Comparison of ENCODE assay signal across 18 mouse cellular contexts in the genomic region with DNA sequence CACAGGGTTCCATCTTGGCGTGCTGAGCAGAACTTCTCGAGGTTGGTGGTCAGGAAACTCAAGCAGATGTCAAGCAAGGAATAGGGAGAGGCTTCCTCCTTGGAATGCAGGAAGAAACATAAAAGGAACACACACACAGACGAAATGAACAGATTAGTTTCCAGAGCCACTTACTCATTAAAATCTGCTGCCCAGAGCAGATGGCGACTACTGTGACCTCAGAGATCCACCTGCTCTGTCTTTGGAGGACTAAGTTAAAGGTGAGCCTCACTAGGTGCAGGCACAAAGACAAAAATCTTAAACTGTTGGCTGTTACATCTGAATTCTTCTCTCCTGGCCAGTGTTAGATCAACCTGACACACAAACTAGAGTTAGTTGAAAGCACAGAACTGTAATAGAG. TPM values are rescaled to one million over a fixed set of nuclear protein-coding genes. Genes with fewer than 3 reads are reported as not detected.
"Had no signal": no experiment of that assay in that cellular context is flagged by ENCODE, and none has a peak within 500 bp of the region (broad histone marks: within the 10 kb centered on the region; RNA-seq: fewer than 3 reads in every experiment).

No protein-coding gene starts in this region.

- H3K27ac ChIP-seq: left cerebral cortex, adult 2 months; limb, embryonic 10.5 days; liver, embryonic 15.5 days; macrophage; neural tube, embryonic 15.5 days; stomach, postnatal 0 days had no signal

- H3K4me3 ChIP-seq: left cerebral cortex, adult 2 months; limb, embryonic 10.5 days; liver, embryonic 15.5 days; megakaryocyte, embryonic 14.5 days; myocyte; neural tube, embryonic 15.5 days had no signal

- DNase-seq: kidney, postnatal 25 days; lung, embryonic 14.5 days; lung, postnatal 10 days; right cerebral cortex, adult 18-20 months; right cerebral cortex, postnatal 25 days; thymus, postnatal 4 days had no signal

- H3K4me2 ChIP-seq: liver, embryonic 11.5 days; liver, embryonic 15.5 days; lung, embryonic 14.5 days; midbrain, embryonic 11.5 days; neural tube, embryonic 15.5 days had no signal

- H3K9ac ChIP-seq: liver, embryonic 15.5 days; lung, embryonic 14.5 days; neural tube, embryonic 15.5 days had no signal

- H3K27me3 ChIP-seq: liver, embryonic 15.5 days; megakaryocyte, embryonic 14.5 days; neural tube, embryonic 15.5 days had no signal

- H3K4me1 ChIP-seq: limb, embryonic 10.5 days; liver, embryonic 15.5 days; neural tube, embryonic 15.5 days had no signal

- H3K9me3 ChIP-seq: limb, embryonic 10.5 days; liver, embryonic 15.5 days; megakaryocyte, embryonic 14.5 days; neural tube, embryonic 15.5 days had no signal

RNA-seq across cellular contexts. Expression of a gene that starts 54.4 kb away (rescaled TPM):
- polyA plus RNA-seq: limb, embryonic 10.5 days; macrophage; midbrain, embryonic 11.5 days; midbrain, postnatal 0 days; myocyte; neural tube, embryonic 11.5 days had no signal
